Mouse (Mus musculus): ENCODE measurements around the gene Baz2b. TPM values are rescaled to one million over a fixed set of nuclear protein-coding genes. Genes with fewer than 3 reads are reported as not detected.

Baz2b gene
- 36.1 TPM for polyA plus RNA-seq (2017; shearing (Covaris generic))

DNA sequence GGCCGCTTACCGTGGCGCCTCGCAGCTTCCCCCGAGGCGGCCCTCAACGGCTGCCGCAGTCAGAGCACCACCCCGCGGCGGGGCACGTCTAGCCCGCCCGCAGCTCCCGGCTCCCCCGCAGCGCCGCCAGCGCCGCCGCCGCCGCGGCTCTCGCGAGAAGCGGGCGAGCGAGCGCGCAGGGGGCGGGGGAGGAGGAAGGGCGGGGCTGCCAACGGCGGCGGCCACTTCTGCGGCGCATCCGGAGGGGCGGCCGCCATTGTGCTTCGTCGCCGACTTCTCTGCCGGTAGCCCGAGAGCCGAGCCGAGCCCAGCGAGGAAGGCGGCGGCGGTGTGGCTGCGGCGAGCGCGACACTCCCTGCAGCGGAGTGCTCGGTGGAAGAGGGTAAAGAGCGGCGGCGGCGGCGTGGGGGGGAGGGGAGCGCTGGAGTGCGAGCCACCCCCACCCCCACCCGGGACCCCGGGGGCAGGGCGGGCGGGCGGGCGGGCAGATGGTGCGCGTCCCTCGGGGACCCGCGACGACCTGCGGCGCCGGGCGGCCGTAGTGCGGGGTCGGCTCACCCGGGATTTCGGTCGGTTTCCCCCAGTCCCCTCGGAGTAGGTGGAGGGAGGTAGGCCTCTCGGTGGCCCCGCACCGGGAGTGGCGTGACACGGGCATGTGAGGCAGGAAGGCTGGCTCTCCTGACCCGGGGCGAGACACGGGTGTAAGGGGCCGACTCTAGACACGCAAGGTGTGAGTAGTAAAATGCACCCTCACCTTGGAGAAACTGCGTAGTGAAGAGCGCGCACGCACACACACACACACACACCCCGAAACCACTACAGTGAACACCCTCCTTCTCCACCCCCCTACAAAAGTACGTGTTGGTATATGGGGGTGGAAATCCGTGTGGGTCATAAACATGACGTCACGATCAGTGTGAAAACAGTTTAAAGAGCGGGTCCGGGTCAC, at the start of gene Baz2b, which contains the start of gene March7:
Gene Baz2b (minus strand): TSS at position 137 of the 949 bp plus-strand sequence.
Gene March7 (plus strand): TSS at position 185 of the 949 bp plus-strand sequence.

DNA sequence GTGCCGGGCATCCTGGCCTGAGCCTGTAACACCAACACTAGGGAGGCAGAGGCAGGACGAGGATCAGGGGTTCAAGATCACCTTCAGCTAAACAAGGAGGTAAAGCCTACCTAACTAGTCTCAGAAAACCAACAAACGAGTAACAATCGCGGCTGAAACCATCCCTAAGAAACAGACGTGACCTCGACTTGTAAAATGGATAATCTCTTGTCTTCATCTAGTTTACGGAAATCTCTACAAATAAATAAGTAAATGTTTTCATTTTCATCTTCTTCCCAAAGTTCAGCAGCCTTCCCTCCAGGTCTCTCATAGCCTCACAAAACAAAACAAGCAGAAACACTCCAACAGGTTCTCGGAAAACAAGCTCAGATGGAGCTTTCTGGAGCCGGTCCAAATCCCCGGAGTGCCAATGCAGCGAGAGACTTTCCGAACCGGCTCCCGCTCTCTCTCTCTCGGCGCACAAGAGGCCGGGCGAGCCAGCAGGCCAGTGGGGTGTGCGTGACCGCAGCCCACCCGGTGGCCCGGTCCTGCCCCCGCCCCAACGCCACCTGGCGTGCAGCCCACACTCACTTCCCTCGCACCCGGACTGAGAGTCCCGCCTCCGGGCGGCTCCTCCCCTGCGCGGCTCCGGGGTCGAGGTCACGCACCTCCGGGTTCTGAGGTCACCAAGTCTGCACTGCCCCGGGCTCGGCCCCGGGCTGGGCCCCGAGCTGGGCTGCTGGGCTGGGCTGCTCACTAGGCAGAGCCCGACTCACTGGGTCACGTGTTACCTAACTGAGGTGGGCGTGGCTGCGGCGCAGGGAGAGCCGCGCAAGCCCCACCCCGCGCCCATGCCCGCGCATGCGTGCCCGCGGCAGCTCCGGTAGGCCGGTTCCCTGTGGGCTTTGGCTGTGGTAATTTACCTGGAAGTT, 327.6 kb downstream of the Baz2b start, which contains the start of gene Wdsub1:
Gene Wdsub1 (minus strand): TSS at position 761 of the 911 bp plus-strand sequence.

Other genes starting within 250 kb of the Baz2b start
- gene March7, start within 50 bp of the Baz2b start, polyA plus RNA-seq (2017; shearing (Covaris generic)), result 88.8 TPM
- 3.3 TPM for gene Cd302, start 74.6 kb upstream of the Baz2b start, polyA plus RNA-seq (2017; shearing (Covaris generic))
- 50.5 TPM for gene Ly75, start 173.5 kb upstream of the Baz2b start, polyA plus RNA-seq (2017; shearing (Covaris generic))